Mouse (Mus musculus) left cerebral cortex, postnatal 10 days (tissue): ENCODE measurements around the gene Gm10097. TPM values are rescaled to one million over a fixed set of nuclear protein-coding genes. Genes with fewer than 3 reads are reported as not detected.

Experiments used
- DNase-seq, 2 experiments: peaks; one replicate each; pipeline ENCODE4 v3.0.0; 2021 to 2022; ENCODE audit warnings: low spot score in 2 of 2, mixed read lengths in 1 of 2; ENCODE audit errors: extremely low spot score in 1 of 2
- intact Hi-C: fragments of 180-260 bp; cut with DNase I; formaldehyde crosslinking; loops from one replicate; pipeline ENCODE4 v1.15.1; 2025
- total RNA-seq, 2 experiments: library from RNA; stranded (reverse); gene quantifications; 2 replicates each; pipeline ENCODE4 v1.2.3; 2021

The Gm10097 gene
- total RNA-seq, result not detected

DNA sequence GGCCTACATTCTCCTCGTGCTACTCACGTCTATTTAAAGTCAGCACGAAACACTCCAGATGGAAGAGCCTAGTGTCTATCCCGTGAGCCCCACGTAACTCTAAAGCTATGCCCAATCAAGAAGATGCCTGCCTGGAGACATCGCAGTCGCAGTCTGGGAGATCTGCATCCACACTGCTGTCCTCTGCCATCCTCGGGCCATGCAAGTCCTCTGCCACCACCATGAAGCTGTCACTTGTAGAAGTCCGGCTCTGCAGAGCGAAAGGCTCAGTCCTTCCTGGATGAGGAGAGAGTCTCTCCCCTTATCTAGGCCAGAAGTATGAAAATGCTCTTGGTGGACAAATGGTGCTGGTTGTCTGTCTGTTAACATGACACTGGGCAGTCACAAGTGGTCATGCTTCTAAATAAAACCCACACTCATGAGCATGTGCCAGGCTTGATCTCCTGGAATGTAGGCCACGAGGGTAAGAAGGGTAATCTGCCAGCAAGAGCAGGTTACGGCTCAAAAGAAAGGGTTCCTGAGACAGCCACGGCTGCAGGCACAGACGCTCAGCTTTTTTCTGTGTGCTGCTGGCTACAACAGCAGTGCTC lies at the start of gene Gm10097:
Gene Gm10097 (plus strand): TSS at position 517 of the 590 bp plus-strand sequence.
- intact Hi-C loops, result no loop called here
- DNase-seq, result no peak

DNA sequence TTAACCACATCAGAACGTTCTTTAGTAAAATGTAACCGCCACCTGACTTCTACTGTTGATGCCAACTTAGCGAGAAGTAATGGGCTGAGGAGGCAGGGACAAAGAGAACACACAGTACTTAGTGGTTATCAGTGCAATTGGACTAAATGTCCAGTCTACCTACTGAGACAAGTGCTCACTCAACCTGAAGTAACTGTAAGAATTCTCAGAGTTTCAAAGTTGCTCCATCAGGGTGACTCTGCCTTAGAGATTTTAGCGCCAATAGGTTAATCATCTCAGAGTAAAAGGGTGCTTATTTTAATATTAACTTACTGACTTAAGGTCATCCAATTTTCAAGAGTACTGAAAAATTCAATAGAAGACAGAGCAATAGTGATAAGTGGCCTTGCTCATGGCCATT lies 43.1 kb upstream of the Gm10097 start:
- intact Hi-C loops, result no loop called here
- no peak for DNase-seq

DNA sequence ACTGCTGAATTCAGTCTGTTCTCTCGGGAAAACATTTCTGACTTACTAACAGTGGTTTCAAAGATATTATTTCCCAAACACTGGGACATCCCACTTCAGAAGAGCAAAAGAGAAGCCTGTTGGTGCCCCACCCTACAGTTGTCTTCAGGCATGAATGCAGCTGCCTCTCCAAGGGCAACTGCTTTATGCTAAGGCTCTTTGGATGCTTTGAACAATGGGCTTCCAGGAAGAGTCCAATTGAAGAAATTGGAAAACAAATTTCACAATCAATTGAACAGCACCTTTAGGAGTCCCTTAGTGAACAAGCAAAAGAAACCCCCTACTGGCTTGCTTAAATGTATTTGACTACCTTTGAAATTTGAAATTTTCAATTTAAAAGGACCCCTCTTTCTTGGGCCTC lies 41.8 kb upstream of the Gm10097 start:
- DNase-seq, result no peak
- intact Hi-C loops, result no loop called here

DNA sequence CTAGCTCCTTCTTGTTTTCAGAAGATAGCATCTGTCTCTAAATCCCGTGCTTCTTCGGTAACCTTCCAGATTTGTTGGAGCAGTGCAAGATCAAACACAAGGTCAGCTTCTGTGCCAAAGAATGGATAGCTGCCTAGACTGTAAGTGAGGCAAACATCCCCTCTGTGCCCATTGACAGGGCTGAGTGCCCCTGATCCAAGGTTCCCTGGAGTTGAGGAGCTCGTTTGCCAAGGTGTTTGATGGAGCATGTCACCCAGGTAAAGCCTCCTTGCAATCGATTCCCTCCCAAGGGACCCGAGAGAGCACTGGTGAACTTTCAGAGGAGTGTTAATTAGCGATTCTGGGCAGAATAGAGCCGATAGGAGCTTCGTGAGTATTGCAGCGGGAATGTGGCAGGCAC lies 40.7 kb upstream of the Gm10097 start:
- intact Hi-C loops, result no loop called here
- no peak for DNase-seq

DNA sequence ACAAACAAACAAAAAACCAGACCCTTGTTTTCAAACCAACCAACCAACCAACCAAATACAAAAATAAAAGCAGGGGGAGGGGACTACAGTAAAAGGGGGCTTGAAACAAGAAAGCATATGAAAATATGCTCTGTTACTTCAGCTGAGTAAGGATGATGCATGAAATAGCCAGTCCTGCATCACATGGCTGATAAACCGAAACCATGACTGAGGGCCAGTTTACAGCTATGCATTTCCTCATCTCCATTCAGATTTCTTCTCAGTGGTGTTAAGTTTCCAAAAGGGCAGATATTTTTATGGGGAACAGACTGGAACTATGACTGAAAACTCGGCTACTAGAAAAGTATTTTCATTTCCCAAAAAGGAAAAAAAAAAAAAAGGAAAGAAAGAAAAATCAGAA lies 39.8 kb upstream of the Gm10097 start:
- DNase-seq, result no peak
- intact Hi-C loops, result no loop called here

DNA sequence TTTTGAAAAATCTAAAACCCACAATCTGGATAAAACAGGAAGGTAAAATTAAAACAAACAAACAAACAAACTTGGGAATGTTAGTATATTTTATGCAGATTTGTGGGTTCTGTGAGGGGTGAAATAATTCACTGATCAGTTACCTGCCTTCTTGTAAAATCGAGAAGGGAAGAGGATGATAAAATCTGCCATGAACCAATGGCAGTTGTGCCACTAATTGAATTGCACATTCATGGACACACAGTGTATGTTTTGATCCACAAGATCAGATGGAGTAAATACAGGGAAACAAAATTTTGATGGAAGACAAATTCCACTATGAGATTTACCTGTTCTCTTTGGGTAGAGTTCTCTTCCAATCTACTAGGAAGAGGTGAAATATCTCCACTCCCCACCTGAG lies 39.1 kb upstream of the Gm10097 start:
- intact Hi-C loops, result no loop called here
- DNase-seq, result no peak

DNA sequence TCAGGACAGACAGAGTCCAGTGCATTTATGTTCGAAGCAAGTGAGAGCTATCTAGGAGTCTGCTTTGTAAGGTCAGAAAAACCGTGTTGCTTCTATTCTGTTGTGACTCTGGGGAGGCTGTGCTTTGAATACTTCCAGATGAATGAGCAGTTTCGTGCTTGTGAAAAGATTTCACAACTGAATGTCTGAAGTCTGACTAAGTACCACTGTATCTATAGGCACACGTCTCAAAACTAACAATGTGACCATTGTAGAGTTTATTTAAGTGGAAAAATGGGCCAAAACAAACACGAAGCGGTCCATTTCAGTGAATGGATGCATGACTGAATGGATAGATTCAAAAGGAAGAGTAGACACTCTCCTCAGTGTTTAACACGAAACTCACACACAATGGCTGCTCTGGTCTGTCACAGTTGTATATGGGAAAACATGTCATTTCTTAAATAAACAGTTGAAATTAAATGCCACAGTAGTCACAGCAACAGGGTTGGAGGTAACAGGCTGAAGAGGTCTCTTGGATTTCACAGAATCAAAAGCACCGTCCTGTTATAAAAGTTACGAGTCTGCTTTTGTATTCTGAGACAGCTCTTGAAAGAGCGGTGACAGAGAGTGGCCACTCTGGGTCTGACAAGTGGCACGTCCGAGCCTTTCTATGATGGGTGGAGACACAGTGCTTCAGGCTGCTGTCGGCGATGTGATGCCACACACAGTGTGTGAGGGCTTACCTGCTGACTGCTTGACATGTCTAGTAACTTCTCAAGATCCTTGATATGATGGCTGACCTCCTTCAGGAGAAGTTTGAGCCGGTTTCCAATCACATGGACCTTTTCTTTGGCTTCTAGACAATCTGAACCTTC lies 36.6 kb upstream of the Gm10097 start:
- DNase-seq, result no peak
- intact Hi-C loops, result no loop called here

DNA sequence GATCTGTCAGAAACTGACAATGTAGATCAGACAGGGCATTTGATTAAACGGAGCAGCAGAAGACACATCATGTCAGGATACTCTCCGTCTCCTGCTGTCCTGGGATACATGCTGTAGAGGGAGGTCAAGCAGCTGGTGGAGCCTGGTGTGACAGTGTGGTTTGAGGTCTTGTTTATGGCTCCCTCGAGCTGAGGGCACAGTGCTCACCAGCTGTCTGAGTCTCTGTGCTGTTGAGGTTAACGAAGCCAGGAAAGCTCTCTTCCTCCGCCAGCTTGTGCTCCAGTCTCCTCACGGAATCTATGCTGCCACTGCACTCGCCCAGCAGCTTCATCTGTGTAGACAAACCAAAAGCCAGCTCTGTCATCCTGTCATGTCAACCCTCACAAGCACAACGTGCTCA lies 27.7 kb upstream of the Gm10097 start:
- intact Hi-C loops, result loop anchor here (10.0 kb wide), 1 partner anchor 74 kb away; no protein-coding TSS in a partner anchor
- no peak for DNase-seq

DNA sequence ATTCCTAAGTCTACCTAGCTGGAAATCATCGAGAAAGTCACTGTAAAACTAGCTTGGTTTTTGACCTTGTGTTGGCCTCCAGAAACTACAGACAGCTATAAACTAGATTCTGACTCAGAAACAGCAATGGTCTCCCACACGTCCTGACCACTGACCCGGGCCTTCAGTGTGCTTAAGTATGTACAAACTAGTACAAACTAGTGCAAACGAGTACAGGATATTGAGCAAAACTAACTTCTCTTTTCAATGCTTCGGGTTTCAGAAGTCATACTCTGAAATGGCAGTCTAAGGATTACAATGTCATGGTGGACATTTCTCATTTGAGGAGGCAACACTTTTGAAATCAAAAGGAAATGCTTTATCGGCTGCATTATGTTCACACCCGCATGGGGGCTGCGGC lies 24.5 kb upstream of the Gm10097 start:
- DNase-seq, result no peak
- intact Hi-C loops, result loop anchor here (10.0 kb wide), 1 partner anchor 70 kb away; no protein-coding TSS in a partner anchor

DNA sequence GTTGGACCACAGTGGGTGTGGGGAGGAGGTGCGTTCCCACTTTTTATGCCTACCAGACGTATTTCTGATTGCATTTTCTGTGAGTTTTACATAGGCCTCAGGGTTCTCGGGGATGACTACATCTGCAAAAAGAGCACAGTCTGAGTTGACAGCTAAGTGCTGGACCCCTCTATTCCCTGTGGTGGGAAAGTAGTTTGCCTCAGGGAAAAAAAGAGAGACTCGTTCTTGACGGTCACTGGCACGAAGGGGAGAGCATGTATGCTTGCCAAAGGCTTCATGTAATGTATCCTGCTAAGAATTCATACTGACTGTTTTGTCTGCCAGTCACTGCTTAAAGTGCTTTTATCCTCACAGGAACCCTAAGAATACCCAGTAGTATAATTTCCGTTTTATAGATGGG lies 23.8 kb upstream of the Gm10097 start:
- intact Hi-C loops, result loop anchor here (10.0 kb wide), 1 partner anchor 70 kb away; no protein-coding TSS in a partner anchor
- DNase-seq, result no peak

DNA sequence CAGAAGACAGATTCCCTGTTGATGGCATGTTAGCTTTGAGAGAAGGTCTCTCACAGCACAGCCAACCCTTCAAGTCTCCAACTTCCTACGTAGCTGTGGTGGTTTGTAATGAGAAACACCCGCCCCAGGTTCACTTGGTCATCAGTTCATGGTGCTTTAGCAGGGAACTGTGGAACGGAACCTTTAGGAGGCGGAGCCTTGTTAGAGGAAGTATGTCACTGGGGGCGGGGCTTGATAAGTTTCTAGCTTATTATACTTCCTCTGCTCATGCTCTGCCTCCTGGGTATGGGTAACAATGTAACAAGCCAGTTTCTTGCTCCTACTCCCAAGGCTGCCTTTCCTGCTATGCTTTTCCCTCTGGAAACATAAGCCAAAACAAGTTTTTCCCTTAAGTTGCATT lies 23.3 kb upstream of the Gm10097 start:
- intact Hi-C loops, result loop anchor here (10.0 kb wide), 1 partner anchor 69 kb away; no protein-coding TSS in a partner anchor

DNA sequence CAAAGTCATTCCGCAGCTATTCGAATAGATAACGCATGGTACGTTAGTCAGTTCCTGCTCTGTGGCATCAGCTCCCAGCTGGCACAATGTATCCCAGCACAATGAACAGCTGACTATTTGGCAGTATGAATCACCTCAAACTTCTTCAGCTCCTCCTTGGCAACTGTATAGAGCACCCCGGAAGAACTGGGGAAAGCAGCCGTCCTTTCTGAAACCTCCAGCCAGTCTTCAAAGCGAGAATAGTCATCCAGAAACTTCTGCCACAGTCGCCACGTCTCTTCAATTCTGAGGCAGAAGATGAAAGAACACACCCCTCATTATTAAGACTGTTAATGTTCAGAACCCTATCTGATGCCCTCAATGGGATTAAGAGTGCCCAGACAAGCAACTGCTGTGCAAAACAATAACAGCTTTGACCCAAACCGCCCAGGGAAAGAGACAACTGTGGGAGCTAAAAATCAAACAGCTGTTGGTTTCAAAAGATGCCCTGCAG lies 12.7 kb upstream of the Gm10097 start:
- intact Hi-C loops, result no loop called here

More for the DNA sequence above, 23.3 kb upstream of the Gm10097 start:
- no peak for DNase-seq

DNA sequence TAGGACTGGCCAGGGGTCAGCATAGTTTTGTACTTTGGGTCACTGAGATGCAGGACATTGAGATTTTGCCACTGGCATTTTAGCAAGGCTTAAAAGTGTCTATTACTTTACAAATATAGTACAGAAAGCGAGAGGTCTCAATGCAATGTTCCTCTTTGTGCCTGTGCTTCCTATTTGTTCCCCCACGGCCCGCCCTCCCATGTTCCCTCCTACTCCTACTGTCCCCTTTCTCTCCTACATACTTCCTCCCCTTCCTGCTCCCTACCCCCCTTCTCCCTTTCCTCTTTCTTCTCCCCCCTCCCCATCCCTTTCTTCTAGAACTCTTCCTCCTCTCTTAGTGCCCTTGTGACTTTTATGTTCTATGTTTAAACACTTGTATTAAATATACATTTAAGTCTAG lies 12.1 kb upstream of the Gm10097 start:
- DNase-seq, result no peak
- intact Hi-C loops, result no loop called here

More for the DNA sequence above, 12.7 kb upstream of the Gm10097 start:
- no peak for DNase-seq

DNA sequence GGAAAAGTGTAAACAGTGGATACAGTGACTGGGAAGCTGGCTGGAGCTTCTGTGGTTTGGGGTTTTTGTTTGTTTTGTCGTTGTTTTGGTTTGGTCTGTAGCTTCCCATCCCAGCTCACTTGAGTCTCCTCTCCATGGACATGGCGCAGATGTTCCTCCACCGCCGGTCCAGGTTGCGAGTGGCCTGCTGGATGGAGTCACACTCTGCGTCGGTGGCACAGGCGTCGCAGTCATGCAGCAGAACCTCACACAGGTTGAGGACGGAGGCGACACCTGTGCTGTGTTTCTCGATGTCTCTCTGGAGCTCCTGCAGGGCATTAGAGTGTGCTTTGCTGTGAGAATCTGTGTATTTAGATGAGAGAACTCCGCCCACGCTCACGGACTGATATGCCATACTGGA lies 11.3 kb upstream of the Gm10097 start:
- no peak for DNase-seq
- intact Hi-C loops, result no loop called here

DNA sequence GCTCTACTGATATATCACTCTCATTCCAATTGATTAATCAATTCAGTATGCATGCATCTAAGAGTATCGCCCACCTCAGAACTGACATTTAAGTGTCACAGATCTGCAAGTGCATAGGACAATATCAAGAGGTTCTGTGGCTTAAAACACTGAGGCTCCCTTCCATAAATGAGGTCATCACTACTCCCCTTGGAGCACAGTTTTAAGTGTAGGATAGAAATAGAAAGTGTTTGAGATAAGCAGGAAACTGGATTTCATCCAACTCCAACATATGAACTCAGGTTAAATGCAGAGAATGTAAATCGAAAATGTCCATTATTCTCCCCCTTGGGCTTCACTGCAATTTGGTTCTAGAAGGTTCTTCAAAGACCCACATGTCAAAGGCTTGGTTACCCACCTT lies 10.1 kb upstream of the Gm10097 start:
- DNase-seq, result no peak
- intact Hi-C loops, result no loop called here

DNA sequence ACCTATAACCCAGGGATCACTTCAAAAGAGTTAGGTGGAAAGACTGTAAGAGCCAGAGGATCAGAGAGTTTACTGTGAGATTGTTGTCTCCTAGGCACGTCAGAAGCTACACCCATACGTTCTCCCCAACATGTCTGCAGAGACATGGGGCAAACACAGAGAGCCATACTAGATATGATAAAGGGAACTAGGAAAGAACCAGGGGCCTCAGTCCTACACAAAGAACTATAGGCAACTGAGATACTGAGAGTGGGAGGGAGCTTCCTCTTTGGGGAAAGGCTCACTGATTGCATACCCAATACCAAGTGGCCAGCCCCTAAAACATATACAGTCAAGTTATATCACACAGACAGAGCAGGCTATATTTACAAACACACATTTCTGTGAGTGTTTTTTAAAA lies 9.0 kb upstream of the Gm10097 start:
- intact Hi-C loops, result no loop called here
- no peak for DNase-seq

DNA sequence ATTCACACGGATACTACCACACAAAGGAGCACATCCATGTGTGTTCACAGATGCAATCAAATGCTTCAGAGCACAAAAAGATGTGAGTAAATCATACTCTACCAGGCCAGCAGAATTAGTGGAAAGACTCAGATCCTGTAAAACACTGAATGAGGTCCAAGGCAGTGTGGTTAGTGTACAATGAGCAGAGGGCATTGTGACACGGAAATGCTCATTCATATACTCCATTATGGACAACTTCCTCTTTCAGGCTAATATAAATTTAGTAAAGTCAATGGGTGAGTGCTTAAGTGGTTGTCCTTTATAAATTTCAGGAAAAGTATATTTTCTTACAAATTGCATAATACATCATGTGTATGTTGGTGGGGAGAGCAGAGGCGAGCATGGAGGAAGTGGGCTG lies 1.9 kb upstream of the Gm10097 start:
- intact Hi-C loops, result no loop called here
- no peak for DNase-seq

DNA sequence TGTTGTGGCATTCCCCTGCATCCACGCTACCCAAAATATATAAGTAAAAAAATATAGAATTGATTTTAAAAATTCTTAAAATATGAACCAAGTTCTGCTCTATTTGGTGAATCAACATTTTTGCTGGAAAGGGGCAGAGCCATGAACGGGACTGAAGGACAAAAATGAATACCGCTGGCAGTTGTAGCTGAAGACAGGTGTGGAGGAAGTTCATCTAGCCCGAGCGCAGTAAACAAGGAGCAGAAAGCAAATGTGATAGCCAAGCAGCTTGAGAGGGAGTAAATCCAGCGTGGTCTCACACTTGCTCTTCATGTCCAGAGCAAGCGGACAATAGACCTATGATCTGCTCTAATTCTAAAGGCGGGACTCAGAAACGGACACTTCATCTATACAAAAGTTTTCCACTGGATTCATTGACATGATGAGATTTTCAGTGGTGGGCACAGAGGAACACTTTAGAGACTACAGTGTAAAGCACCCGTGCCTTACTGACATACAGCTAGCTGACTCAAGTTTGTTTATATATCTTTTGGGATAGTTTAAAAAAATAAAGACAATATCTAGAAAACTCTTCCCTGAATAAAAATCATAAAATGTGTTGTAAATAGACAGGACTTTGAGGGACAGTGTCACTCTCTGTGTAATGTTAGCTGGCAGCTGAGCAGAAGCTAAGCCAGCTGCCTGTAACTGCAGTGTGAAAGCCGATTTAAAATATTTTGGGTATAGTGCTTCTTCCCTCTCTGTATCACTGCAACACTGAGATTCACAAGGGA lies 1.4 kb downstream of the Gm10097 start:
- intact Hi-C loops, result no loop called here
- no peak for DNase-seq

DNA sequence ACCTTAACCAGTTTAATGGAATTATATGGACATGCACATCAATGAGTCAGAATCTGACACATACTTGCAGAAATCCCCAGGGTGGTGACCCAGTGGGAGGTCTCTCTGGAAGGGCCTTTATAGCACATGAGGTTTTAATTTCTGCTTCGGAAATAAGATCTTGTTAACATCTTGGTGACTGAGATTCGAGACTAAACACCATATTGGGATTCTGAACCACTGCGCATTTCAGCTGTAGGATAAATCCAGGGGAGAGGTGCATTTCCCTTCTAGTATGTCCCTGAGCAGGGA lies 1.9 kb downstream of the Gm10097 start:
- intact Hi-C loops, result no loop called here
- DNase-seq, result no peak

DNA sequence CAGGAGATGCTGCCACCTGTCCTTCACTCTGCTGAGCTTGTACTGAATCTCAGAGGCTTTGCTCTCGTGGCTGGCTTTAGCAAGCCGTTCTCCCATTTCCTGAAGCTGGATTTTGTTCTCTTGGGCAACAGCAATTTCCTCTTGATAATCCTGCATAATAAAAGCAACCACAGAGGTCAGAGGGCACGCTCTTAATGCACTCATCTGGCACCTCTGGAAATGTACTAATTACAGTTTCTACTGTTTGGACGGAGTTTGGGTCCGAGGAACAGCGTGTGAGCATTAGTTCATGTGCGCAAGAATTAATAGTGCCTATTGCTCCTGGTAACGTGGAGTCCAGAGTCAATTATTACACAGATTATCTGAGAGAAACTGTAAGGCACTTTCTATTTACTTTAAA lies 3.1 kb downstream of the Gm10097 start:
- no peak for DNase-seq
- intact Hi-C loops, result no loop called here
